Mouse (Mus musculus) MEL (cell line): ENCODE measurements around the gene Camta1. TPM values are rescaled to one million over a fixed set of nuclear protein-coding genes. Genes with fewer than 3 reads are reported as not detected.

Experiments used
- DNase-seq: peaks from one replicate; pipeline ENCODE4 v3.0.0; 2011; ENCODE audit warnings: low read depth, low spot score
- H3K27ac ChIP-seq: 2 replicates; pipeline ENCODE4 v1.5.1; 2012; ENCODE audit warnings: low read depth, mild to moderate bottlenecking, control low read depth, low read length, moderate library complexity; ENCODE audit not compliant: control insufficient read depth
- H3K27me3 ChIP-seq, 2 experiments: fragments of 150-350 bp in 1 of 2; sonication (generic) in 1 of 2; 2 replicates each; pipeline ENCODE4 v1.6.1; 2012; ENCODE audit warnings: low read length in 2 of 2, mild to moderate bottlenecking in 2 of 2, improper control_type of control experiment in 1 of 2, moderate library complexity in 1 of 2; ENCODE audit not compliant: insufficient read depth in 2 of 2, control insufficient read depth in 1 of 2
- H3K36me3 ChIP-seq, 2 experiments: 2 replicates each; pipeline ENCODE4 v1.6.1; 2012 to 2014; ENCODE audit warnings: low read length in 2 of 2, improper control_type of control experiment in 1 of 2, inconsistent platforms in 1 of 2, mild to moderate bottlenecking in 1 of 2; ENCODE audit not compliant: insufficient read depth in 2 of 2, control insufficient read depth in 1 of 2
- H3K4me1 ChIP-seq, 2 experiments: fragments of 150-350 bp in 1 of 2; sonication (generic) in 1 of 2; 2 replicates each; pipeline ENCODE4 v1.6.1; 2012; ENCODE audit warnings: low read length in 2 of 2, improper control_type of control experiment in 1 of 2, mild to moderate bottlenecking in 1 of 2; ENCODE audit not compliant: insufficient read depth in 2 of 2, control insufficient read depth in 1 of 2
- H3K4me3 ChIP-seq, 2 experiments: fragments of 150-350 bp in 1 of 2; sonication (generic) in 1 of 2; 2 replicates each; pipeline ENCODE4 v1.5.1; 2012; ENCODE audit warnings: low read depth in 2 of 2, low read length in 2 of 2, mild to moderate bottlenecking in 2 of 2, moderate library complexity in 2 of 2, control low read depth in 1 of 2, improper control_type of control experiment in 1 of 2; ENCODE audit not compliant: control insufficient read depth in 1 of 2, insufficient read depth in 1 of 2
- H3K79me2 ChIP-seq: 2 replicates; pipeline ENCODE4 v1.6.1; 2012; ENCODE audit warnings: mild to moderate bottlenecking, low read length, moderate library complexity; ENCODE audit not compliant: control insufficient read depth, poor library complexity, insufficient read depth
- H3K9ac ChIP-seq: 2 replicates; pipeline ENCODE4 v1.6.1; 2012; ENCODE audit warnings: low read depth, mild to moderate bottlenecking, control low read depth, low read length, moderate library complexity; ENCODE audit not compliant: control insufficient read depth, poor library complexity, severe bottlenecking
- H3K9me3 ChIP-seq: fragments of 150-350 bp; sonication (generic); replicated peaks from 2 replicates; pipeline ENCODE4 v1.6.1; 2012; ENCODE audit warnings: mild to moderate bottlenecking, low read length, improper control_type of control experiment, moderate library complexity; ENCODE audit not compliant: insufficient read depth
- CHD2 ChIP-seq: IDR thresholded peaks from 2 replicates; pipeline ENCODE4 v1.6.1; 2011; ENCODE audit warnings: low read length, improper control_type of control experiment
- CTCF ChIP-seq, 3 experiments: IDR thresholded peaks in 2 of 3; conservative IDR thresholded peaks in 1 of 3; 2 replicates each; pipeline ENCODE4 v1.5.1; 2011 to 2012; ENCODE audit warnings: low read length in 3 of 3, low read depth in 2 of 3, mild to moderate bottlenecking in 2 of 3, improper control_type of control experiment in 1 of 3, inconsistent platforms in 1 of 3, mixed read lengths in 1 of 3, moderate library complexity in 1 of 3; ENCODE audit not compliant: control insufficient read depth in 1 of 3, insufficient read depth in 1 of 3, poor library complexity in 1 of 3, severe bottlenecking in 1 of 3
- E2F4 ChIP-seq: IDR thresholded peaks from 2 replicates; pipeline ENCODE4 v1.6.1; 2011; ENCODE audit warnings: low read depth, low read length, improper control_type of control experiment, borderline replicate concordance
- EP300 ChIP-seq, 2 experiments: IDR thresholded peaks; 2 replicates each; pipeline ENCODE4 v1.6.1; 2011; ENCODE audit warnings: improper control_type of control experiment in 2 of 2, low read length in 2 of 2, low read depth in 1 of 2, mild to moderate bottlenecking in 1 of 2
- ETS1 ChIP-seq: IDR thresholded peaks from 2 replicates; pipeline ENCODE4 v1.6.1; 2012; ENCODE audit warnings: low read depth, mild to moderate bottlenecking, inconsistent platforms, low read length, improper control_type of control experiment, moderate library complexity
- GABPA ChIP-seq: IDR thresholded peaks from 2 replicates; pipeline ENCODE4 v1.6.1; 2012; ENCODE audit warnings: low read depth, mild to moderate bottlenecking, inconsistent platforms, low read length, improper control_type of control experiment, moderate library complexity
- HCFC1 ChIP-seq: IDR thresholded peaks from 2 replicates; pipeline ENCODE4 v1.6.1; 2012; ENCODE audit warnings: low read depth, mild to moderate bottlenecking, inconsistent platforms, low read length, improper control_type of control experiment, moderate library complexity
- MAFK ChIP-seq: IDR thresholded peaks from 2 replicates; pipeline ENCODE4 v1.6.1; 2011; ENCODE audit warnings: low read depth, mild to moderate bottlenecking, low read length, improper control_type of control experiment, borderline replicate concordance
- MAX ChIP-seq: IDR thresholded peaks from 2 replicates; pipeline ENCODE4 v1.6.1; 2011; ENCODE audit warnings: low read length, improper control_type of control experiment
- MAZ ChIP-seq: IDR thresholded peaks from 2 replicates; pipeline ENCODE4 v1.6.1; 2012; ENCODE audit warnings: low read depth, mild to moderate bottlenecking, inconsistent platforms, low read length, improper control_type of control experiment
- MEF2A ChIP-seq: IDR thresholded peaks from 2 replicates; pipeline ENCODE4 v1.6.1; 2014; ENCODE audit warnings: low read depth, mild to moderate bottlenecking, inconsistent platforms, low read length, improper control_type of control experiment; ENCODE audit not compliant: poor library complexity, insufficient replicate concordance, severe bottlenecking; ENCODE audit errors: extremely low read depth
- MXI1 ChIP-seq: IDR thresholded peaks from 2 replicates; pipeline ENCODE4 v1.6.1; 2011; ENCODE audit warnings: mild to moderate bottlenecking, low read depth, low read length, improper control_type of control experiment
- MYB ChIP-seq: IDR thresholded peaks from 2 replicates; pipeline ENCODE4 v1.6.1; 2011; ENCODE audit warnings: mild to moderate bottlenecking, low read depth, low read length, improper control_type of control experiment
- NRF1 ChIP-seq: IDR thresholded peaks from 2 replicates; pipeline ENCODE4 v1.6.1; 2014; ENCODE audit warnings: low read depth, mild to moderate bottlenecking, inconsistent platforms, low read length, improper control_type of control experiment, moderate library complexity; ENCODE audit not compliant: poor library complexity, insufficient read depth, severe bottlenecking
- RAD21 ChIP-seq: IDR thresholded peaks from 2 replicates; pipeline ENCODE4 v1.6.1; 2011; ENCODE audit warnings: mild to moderate bottlenecking, low read depth, low read length, improper control_type of control experiment
- RCOR1 ChIP-seq: IDR thresholded peaks from 2 replicates; pipeline ENCODE4 v1.6.1; 2012; ENCODE audit warnings: low read depth, mild to moderate bottlenecking, inconsistent platforms, low read length, improper control_type of control experiment
- SIN3A ChIP-seq: IDR thresholded peaks from 2 replicates; pipeline ENCODE4 v1.6.1; 2012; ENCODE audit warnings: low read length, improper control_type of control experiment, inconsistent platforms
- SMC3 ChIP-seq: IDR thresholded peaks from 2 replicates; pipeline ENCODE4 v1.6.1; 2011; ENCODE audit warnings: low read depth, low read length, improper control_type of control experiment
- TBP ChIP-seq: IDR thresholded peaks from 2 replicates; pipeline ENCODE4 v1.8.0; 2011; ENCODE audit warnings: low read depth, low read length, improper control_type of control experiment
- TCF12 ChIP-seq: IDR thresholded peaks from 2 replicates; pipeline ENCODE4 v1.6.1; 2014; ENCODE audit warnings: low read depth, mild to moderate bottlenecking, inconsistent platforms, low read length, improper control_type of control experiment, moderate library complexity
- UBTF ChIP-seq: IDR thresholded peaks from 2 replicates; pipeline ENCODE4 v1.6.1; 2012; ENCODE audit warnings: low read depth, mild to moderate bottlenecking, inconsistent platforms, low read length, improper control_type of control experiment, moderate library complexity, borderline replicate concordance; ENCODE audit not compliant: insufficient read depth
- USF1 ChIP-seq: IDR thresholded peaks from 2 replicates; pipeline ENCODE4 v1.6.1; 2014; ENCODE audit warnings: low read depth, mild to moderate bottlenecking, inconsistent platforms, low read length, improper control_type of control experiment, moderate library complexity
- ZC3H11A ChIP-seq: IDR thresholded peaks from 2 replicates; pipeline ENCODE4 v1.6.1; 2012; ENCODE audit warnings: low read depth, mild to moderate bottlenecking, inconsistent platforms, low read length, improper control_type of control experiment
- ZKSCAN1 ChIP-seq: IDR thresholded peaks from 2 replicates; pipeline ENCODE4 v1.6.1; 2012; ENCODE audit warnings: low read depth, mild to moderate bottlenecking, inconsistent platforms, low read length, improper control_type of control experiment, moderate library complexity
- ZMIZ1 ChIP-seq: IDR thresholded peaks from 2 replicates; pipeline ENCODE4 v1.6.1; 2012; ENCODE audit warnings: low read depth, mild to moderate bottlenecking, inconsistent platforms, low read length, improper control_type of control experiment, moderate library complexity
- polyA plus RNA-seq, 2 experiments: library from polyadenylated mRNA; stranded (reverse) in 1 of 2; unstranded in 1 of 2; fragments of >175 nt in 1 of 2; fragments of >200 nt in 1 of 2; gene quantifications; 2 replicates each; pipeline versions ENCODE4 v1.2.1 to v1.2.4; 2012; ENCODE audit warnings: low replicate concordance in 2 of 2, low read depth in 1 of 2; ENCODE audit not compliant: insufficient read length in 2 of 2, insufficient read depth in 1 of 2, missing spikeins in 1 of 2
- total RNA-seq: library from RNA; depleted of rRNA; stranded (reverse); fragments of 300-350 nt; gene quantifications from 2 replicates; pipeline ENCODE4 v1.2.3, GENCODE M21; 2012

Camta1 gene
- total and polyA plus RNA-seq, 3 experiments, result 28.2 to 87.5 TPM; not detected in 1

DNA sequence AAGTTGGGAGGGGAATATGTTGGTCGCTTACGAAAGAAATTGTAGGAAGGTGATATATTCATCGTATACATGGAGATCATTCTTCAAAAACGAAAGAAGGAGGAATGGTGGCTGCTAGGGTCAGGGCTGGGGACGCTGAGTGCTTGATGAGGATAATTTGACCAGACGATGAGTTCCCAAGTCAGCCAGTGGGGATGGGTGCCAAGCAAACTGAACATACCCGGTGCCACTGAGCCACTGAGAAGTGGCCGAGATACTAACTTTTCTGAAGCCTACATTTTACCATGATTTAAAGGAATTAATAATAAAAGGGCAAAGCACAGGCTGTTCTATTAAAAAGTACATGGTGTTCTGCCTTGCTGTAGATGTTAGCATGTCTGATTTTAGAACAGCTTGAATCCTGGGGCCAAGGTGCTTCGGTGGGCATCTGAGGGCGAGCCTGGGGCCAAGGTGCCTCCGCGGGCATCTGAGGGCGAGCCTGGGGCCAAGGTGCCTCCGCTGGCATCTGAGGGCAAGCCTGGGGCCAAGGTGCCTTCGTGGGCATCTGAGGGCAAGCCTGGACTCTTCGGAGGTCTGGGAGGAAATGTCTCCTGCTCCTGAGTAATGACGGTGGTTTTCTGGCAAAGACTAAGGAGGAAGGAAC lies 40.5 kb upstream of the Camta1 start:
- no peak for TF ChIP-seq USF1
- no peak for TF ChIP-seq MAZ
- no peak for TF ChIP-seq ZMIZ1
- no peak for TF ChIP-seq MAX
- TF ChIP-seq UBTF, result no peak
- TF ChIP-seq CHD2, result no peak
- TF ChIP-seq E2F4, result no peak
- TF ChIP-seq EP300 (IDR thresholded peaks at IDR 0.05; ENCODE audit: low read depth in 1 of 2, low read length in 2 of 2), result no peak
- TF ChIP-seq TCF12, result no peak
- TF ChIP-seq MAFK, result no peak
- TF ChIP-seq ZKSCAN1, result no peak
- no peak for TF ChIP-seq GABPA
- TF ChIP-seq, all 39 proteins: peak for 0
- Histone ChIP-seq H3K27ac (peak overlapping the region; percentile 68), H3K36me3 (peaks cover 0 to 30% of the 10 kb centered on the region in 2 experiments; a peak in 2 of 4 replicates), H3K27me3 (no peaks in the 10 kb centered on the region), H3K4me3 (peak overlapping the region; percentile 60 to 96), H3K4me1 (peaks cover 16 to 41% of the 10 kb centered on the region in 2 experiments), H3K79me2 (no peaks in the 10 kb centered on the region), H3K9ac (peak overlapping the region; percentile 60), H3K9me3 (no peaks in the 10 kb centered on the region)
- no peak for DNase-seq

DNA sequence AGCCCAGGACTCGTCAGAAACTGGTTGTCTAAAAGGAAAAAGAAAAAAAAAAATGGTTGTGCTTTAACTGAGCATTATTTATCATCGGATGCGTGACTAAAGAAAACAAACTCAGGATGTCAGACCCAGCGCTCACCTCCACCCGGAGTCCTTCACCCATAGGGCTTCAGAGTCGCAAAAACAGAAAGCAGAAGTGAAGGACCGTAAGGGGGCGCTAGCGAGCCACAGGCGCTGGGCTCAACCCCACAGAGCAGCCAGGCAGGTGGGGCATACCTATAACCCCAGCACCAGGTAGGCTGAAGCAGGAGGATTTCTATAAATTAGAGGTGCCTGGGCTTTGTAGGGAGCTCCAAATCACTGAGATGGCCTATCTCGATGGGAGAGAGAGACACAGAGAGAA lies 39.7 kb upstream of the Camta1 start:
- peak; percentile 89 for DNase-seq
- no peak; the same call in 1 of the 2 replicates for TF ChIP-seq RCOR1
- TF ChIP-seq ZC3H11A, result peak; percentile 34
- peak; percentile 27; the same call in 1 of the 2 replicates for TF ChIP-seq MXI1
- TF ChIP-seq MYB, result no peak
- TF ChIP-seq HCFC1, result peak; percentile 34; the same call in 1 of the 2 replicates
- no peak for TF ChIP-seq MEF2A
- no peak for TF ChIP-seq MAFK
- TF ChIP-seq CTCF (IDR thresholded peaks at IDR 0.05 in 2 of 3, conservative IDR thresholded peaks at IDR 0.05 in 1 of 3; ENCODE audit: control insufficient read depth in 1 of 3, insufficient read depth in 1 of 3, low read depth in 2 of 3, low read length in 3 of 3, poor library complexity in 1 of 3, severe bottlenecking in 1 of 3), result peak; percentile 90 to 94 (median 91)
- TF ChIP-seq TBP, result no peak
- TF ChIP-seq RAD21, result peak; percentile 65
- no peak for TF ChIP-seq ZMIZ1
- TF ChIP-seq NRF1, result no peak
- TF ChIP-seq SMC3, result peak; percentile 70
- TF ChIP-seq ETS1, result 0 out of 2 replicates have a peak, but pooled peaks have one; percentile 18
- peak; percentile 16; the same call in 1 of the 2 replicates for TF ChIP-seq SIN3A
- no peak for TF ChIP-seq EP300 (IDR thresholded peaks at IDR 0.05; ENCODE audit: low read depth in 1 of 2, low read length in 2 of 2)
- peak overlapping the region; percentile 60 to 96 for H3K4me3 ChIP-seq

More for the DNA sequence above, 39.7 kb upstream of the Camta1 start:
- no peaks in the 10 kb centered on the region for H3K9me3 ChIP-seq
- peaks cover 15 to 36% of the 10 kb centered on the region in 2 experiments for H3K4me1 ChIP-seq
- peak overlapping the region; percentile 67 for H3K9ac ChIP-seq
- peak overlapping the region; percentile 68 for H3K27ac ChIP-seq
- no peaks in the 10 kb centered on the region for H3K79me2 ChIP-seq
- H3K27me3 ChIP-seq, result no peaks in the 10 kb centered on the region
- peaks cover 0 to 28% of the 10 kb centered on the region in 2 experiments; a peak in 2 of 4 replicates for H3K36me3 ChIP-seq
